Mouse (Mus musculus) lung, adult 2 months (tissue): Measurements from ENCODE around the gene Hcar2.

ENCODE experiments used
- CTCF ChIP-seq: fragments of 200-500 bp; IDR thresholded peaks from 2 replicates; pipeline ENCODE4 v1.5.1; 2011; ENCODE audit warnings: mild to moderate bottlenecking, low read length, control low read depth; ENCODE audit not compliant: insufficient read depth
- POLR2A ChIP-seq: fragments of 200-500 bp; IDR thresholded peaks from 2 replicates; pipeline ENCODE4 v1.6.1; 2011; ENCODE audit warnings: low read depth, mild to moderate bottlenecking, control low read depth, low read length, borderline replicate concordance; ENCODE audit errors: extremely low read depth

DNA sequence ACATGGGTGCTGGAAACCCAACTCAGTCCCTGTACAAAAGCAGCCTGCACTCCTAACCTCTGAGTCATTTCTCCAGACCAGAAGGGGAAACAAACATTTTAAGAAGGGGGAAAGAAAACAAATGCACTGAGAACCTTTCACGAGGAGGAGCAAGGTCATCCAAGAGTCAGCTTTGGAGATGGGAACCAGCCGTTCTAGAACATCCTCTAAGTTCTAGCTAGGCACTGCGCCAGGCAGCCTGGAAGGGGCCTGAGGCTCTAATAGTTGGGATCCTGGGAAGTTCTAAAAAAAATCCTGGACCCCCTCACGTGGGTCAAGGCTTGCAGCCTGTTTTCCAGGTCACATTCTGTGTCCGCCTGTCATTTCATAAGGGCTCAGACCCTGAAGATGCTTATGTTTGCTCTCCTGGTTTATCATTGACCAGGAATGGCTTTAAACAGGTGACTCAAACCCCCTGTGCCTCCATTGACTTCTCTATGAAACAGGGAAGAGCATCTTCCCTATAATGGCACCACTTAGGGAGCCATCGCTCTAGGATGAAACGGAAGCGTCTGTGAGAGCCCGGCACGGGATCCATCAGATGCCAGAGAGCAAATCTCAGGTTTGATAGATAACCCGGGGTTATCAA, 11.3 kb downstream of the Hcar2 start:
- TF ChIP-seq POLR2A (no peak), CTCF (no peak)
